Mouse (Mus musculus) liver, embryonic 16.5 days (tissue): ENCODE data around the gene Bbs7. TPM values are rescaled to one million over a fixed set of nuclear protein-coding genes. Genes with fewer than 3 reads are reported as not detected.
A peak's percentile ranks its signal among the peaks of the same experiment; 100 is the strongest.
"Not testable (repeated sequence)": the region's sequence is repeated elsewhere in the genome, so short reads cannot be mapped to it uniquely, and the experiment has no call there.

Experiments
- ATAC-seq: fragments of 200-750 bp; cut with Nextera tagmentation; 2 replicates; pipeline ENCODE4 v1.8.0; 2017; ENCODE audit warnings: low read depth, mild to moderate bottlenecking, moderate number of reproducible peaks, moderate library complexity
- H3K27ac ChIP-seq: fragments of 300-500 bp; sonication (generic); 2 replicates; pipeline ENCODE4 v1.5.1; 2014; ENCODE audit warnings: mild to moderate bottlenecking, low read length
- H3K27me3 ChIP-seq: fragments of 300-500 bp; sonication (generic); 2 replicates; pipeline ENCODE4 v1.6.1; 2014; ENCODE audit warnings: low read depth, low read length, mixed read lengths; ENCODE audit not compliant: control insufficient read depth, insufficient read depth
- H3K36me3 ChIP-seq: fragments of 300-500 bp; sonication (generic); 2 replicates; pipeline ENCODE4 v1.6.1; 2014; ENCODE audit warnings: mild to moderate bottlenecking; ENCODE audit not compliant: control insufficient read depth, insufficient read depth
- H3K4me1 ChIP-seq: fragments of 300-500 bp; sonication (generic); 2 replicates; pipeline ENCODE4 v1.6.1; 2014; ENCODE audit warnings: low read depth, low read length, mixed read lengths; ENCODE audit not compliant: control insufficient read depth
- H3K4me2 ChIP-seq: fragments of 300-500 bp; sonication (generic); 2 replicates; pipeline ENCODE4 v1.6.1; 2014; ENCODE audit warnings: low read depth, low read length, mixed read lengths
- H3K4me3 ChIP-seq: fragments of 300-500 bp; sonication (generic); 2 replicates; pipeline ENCODE4 v1.5.1; 2014; ENCODE audit warnings: low read depth, mild to moderate bottlenecking, low read length
- H3K9ac ChIP-seq: fragments of 300-500 bp; sonication (generic); 2 replicates; pipeline ENCODE4 v1.6.1; 2014; ENCODE audit warnings: low read depth, low read length
- H3K9me3 ChIP-seq: fragments of 300-500 bp; sonication (generic); replicated peaks from 2 replicates; pipeline ENCODE4 v1.6.1; 2016; ENCODE audit warnings: low read length; ENCODE audit not compliant: control insufficient read depth
- WGBS: fragments of 180-500 bp; shearing (Covaris S2); extraction: QIAGEN DNeasy Blood & Tissue Kit; methylation state at CpG from one replicate; pipeline ENCODE4 v1.1.7; 2014; ENCODE audit not compliant: insufficient replicate concordance; 5-methylcytosine and 5-hydroxymethylcytosine counted together
- polyA plus RNA-seq: library from polyadenylated mRNA; unstranded; fragments of >200 nt; fragmentation: Nextera tagmentation; extraction: Ambion mirVana; gene quantifications from 2 replicates; pipeline ENCODE4 v1.2.1, GENCODE M21; 2015

The Bbs7 gene
- polyA plus RNA-seq: 8.8 and 9.8 TPM in 2 replicates

DNA sequence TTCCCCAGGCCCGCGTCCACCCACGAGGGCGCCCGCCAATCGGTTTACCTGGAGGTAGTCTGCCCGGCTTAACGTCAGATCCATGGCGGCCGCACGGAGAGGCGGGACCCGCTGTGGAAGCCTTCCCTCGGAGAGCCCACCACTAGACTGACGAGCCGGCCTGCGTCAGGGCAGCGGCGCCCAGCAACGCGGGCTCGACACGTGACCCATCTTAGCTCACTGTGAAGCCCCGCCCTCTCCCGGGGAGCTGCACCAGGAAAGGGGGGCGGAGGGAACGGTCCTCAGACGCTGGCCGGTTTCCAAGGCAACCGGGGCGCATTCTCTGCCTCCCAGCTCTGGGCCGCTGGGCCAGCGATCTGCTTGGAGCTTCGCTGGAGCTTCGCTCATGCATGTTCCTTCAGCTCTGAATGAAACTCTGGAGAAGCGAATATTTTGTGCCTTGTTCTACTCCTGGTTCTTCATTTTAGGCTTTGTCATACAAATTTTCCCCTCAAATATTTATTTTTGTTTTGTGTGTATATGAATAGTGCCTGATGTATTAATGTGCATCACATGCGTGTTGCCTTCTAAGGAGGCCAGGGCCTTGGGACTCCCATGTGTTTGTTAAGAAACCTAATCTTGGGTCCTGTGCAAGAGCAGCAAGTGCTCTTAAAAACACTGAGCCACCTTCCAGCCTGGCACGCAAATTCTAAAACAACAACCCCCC is at the start of gene Bbs7:
Bbs7 (minus strand) TSS at position 276 of the 706 bp plus-strand sequence.
- H3K9me3 ChIP-seq: no peaks in the 10 kb centered on the region
- peak within 1 kb of the TSS; percentile 37; the same call in 1 of the 2 replicates for H3K27ac ChIP-seq
- WGBS: 4% methylated on average over 37 of the region's 38 CpGs
- H3K4me2 ChIP-seq: peak within 1 kb of the TSS; percentile 94
- H3K4me1 ChIP-seq: peaks cover 13% of the 10 kb centered on the region
- no peaks in the 10 kb centered on the region for H3K27me3 ChIP-seq
- peak; percentile 97 for ATAC-seq
- peak within 1 kb of the TSS; percentile 80 for H3K4me3 ChIP-seq
- no peaks in the 10 kb centered on the region for H3K36me3 ChIP-seq
- peak within 1 kb of the TSS; percentile 78 for H3K9ac ChIP-seq

DNA sequence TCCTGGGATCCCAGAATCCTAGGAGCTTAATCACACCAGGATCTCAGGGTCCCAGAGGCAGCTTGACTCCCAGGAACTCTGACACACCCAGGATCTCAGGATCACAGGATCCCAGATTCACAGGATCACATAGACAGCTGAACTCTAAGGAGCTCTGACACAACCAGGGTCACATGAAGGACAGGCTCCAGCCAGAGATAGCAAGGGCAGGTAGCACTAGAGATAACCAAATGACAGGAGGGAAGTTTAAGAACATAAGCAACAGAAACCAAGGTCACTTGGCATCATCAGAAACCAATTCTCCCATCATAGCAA is 31.9 kb upstream of the Bbs7 start:
- H3K4me1 ChIP-seq, H3K27me3 ChIP-seq, H3K9ac ChIP-seq, H3K4me3 ChIP-seq, H3K36me3 ChIP-seq, H3K27ac ChIP-seq, H3K9me3 ChIP-seq, ATAC-seq, H3K4me2 ChIP-seq: not testable (repeated sequence)

- H3K27me3 ChIP-seq: no peaks in the 10 kb centered on the region
- 56% methylated on average over 3 of the region's 3 CpGs for WGBS
- H3K4me2 ChIP-seq: no peak overlapping the region
- H3K4me1 ChIP-seq: no peaks in the 10 kb centered on the region
- H3K27ac ChIP-seq: no peak overlapping the region
- no peaks in the 10 kb centered on the region for H3K9me3 ChIP-seq
- peak; percentile 54; the same call in 1 of the 2 replicates for ATAC-seq
- H3K4me3 ChIP-seq: no peak overlapping the region
- no peaks in the 10 kb centered on the region for H3K36me3 ChIP-seq
- no peak overlapping the region for H3K9ac ChIP-seq
Measured at GRCm38 (mm10) chr3:36644554-36645244, 31.4 kb upstream of the Bbs7 start.

DNA sequence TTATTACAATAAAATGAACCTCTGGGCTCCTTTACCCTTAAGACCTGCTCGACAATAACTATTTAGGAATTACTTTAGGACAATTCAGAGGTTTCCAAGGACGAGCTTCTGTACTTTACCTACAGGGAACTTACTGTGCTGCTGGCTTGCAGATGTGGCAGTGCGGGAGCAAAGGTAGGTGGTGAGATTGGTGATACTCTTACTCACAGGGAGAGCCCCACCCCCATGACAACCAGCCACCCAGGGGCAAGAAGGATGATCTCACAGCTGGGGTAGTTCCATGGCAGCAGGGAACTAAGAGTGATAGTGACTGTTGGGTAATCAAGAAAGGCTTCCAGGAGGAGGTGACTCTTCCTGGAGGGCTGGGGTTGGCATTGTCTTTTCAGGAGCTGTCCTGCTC is 30.1 kb upstream of the Bbs7 start:
- Histone ChIP-seq H3K4me3 (no peak overlapping the region), H3K9ac (no peak overlapping the region), H3K4me2 (no peak overlapping the region), H3K27me3 (no peaks in the 10 kb centered on the region), H3K4me1 (no peaks in the 10 kb centered on the region), H3K27ac (no peak overlapping the region), H3K9me3 (no peaks in the 10 kb centered on the region), H3K36me3 (no peaks in the 10 kb centered on the region)
- no peak for ATAC-seq
- 65% methylated on average over 3 of the region's 3 CpGs for WGBS

DNA sequence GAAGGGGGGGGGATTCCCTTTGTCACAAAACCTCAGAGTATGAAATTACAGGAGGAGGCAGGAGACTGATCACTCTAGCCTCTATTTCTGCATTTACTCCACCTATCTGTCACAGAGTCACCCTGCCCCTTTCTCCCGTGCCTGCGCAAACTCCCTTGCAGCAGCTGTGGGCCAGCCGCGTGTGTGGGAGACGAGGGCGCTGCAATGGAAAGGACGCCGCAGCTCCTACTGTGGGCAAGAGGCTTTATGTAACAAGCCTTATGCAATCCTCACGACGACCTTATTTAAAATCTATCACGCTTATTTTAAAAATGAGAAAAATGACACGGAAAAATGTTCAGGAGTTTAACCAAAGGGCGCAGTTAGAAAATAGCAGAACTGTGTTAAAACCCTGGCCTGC is 29.5 kb upstream of the Bbs7 start:
- Histone ChIP-seq H3K27ac (no peak overlapping the region), H3K36me3 (no peaks in the 10 kb centered on the region), H3K27me3 (no peaks in the 10 kb centered on the region), H3K9me3 (no peaks in the 10 kb centered on the region), H3K4me1 (no peaks in the 10 kb centered on the region), H3K4me3 (no peak overlapping the region), H3K4me2 (no peak overlapping the region), H3K9ac (no peak overlapping the region)
- WGBS: 55% methylated on average over 13 of the region's 13 CpGs
- no peak for ATAC-seq

- H3K9ac ChIP-seq: no peak overlapping the region
- no peaks in the 10 kb centered on the region for H3K9me3 ChIP-seq
- no peak overlapping the region for H3K4me2 ChIP-seq
- no peaks in the 10 kb centered on the region for H3K4me1 ChIP-seq
- no peak overlapping the region for H3K4me3 ChIP-seq
- 57% methylated on average over 2 of the region's 2 CpGs for WGBS
- ATAC-seq: no peak
- H3K36me3 ChIP-seq: no peaks in the 10 kb centered on the region
- H3K27ac ChIP-seq: no peak overlapping the region
- H3K27me3 ChIP-seq: no peaks in the 10 kb centered on the region
Measured at GRCm38 (mm10) chr3:36640787-36641186, 27.5 kb upstream of the Bbs7 start.

- no peaks in the 10 kb centered on the region for H3K27me3 ChIP-seq
- no peak for ATAC-seq
Measured at GRCm38 (mm10) chr3:36635449-36635848, 22.2 kb upstream of the Bbs7 start.

DNA sequence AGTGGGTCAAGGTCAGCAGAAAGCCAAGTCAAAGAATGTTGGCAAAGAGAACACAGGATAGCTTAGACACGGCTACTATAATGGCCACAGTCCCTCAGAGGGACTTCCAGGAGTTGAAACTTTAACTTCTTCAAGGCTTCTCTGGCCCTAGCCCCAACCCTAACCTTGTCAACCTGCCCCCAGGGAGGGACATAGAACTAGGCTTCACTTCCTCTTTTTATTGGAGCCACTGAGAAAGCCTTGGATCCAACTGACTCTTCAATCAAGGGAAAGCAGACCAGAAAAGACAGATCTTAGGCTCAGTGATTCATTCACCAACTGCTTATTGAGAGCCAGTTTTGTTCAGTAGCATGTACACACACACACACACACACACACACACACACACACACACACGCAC is 13.5 kb upstream of the Bbs7 start:
- no peak overlapping the region for H3K4me3 ChIP-seq
- H3K27me3 ChIP-seq: no peaks in the 10 kb centered on the region
- ATAC-seq: no peak
- H3K27ac ChIP-seq: no peak overlapping the region
- 53% methylated on average over 2 of the region's 2 CpGs for WGBS
- no peaks in the 10 kb centered on the region for H3K9me3 ChIP-seq
- H3K4me1 ChIP-seq: no peaks in the 10 kb centered on the region
- H3K36me3 ChIP-seq: no peaks in the 10 kb centered on the region
- H3K4me2 ChIP-seq: no peak overlapping the region
- no peak overlapping the region for H3K9ac ChIP-seq

More at GRCm38 (mm10) chr3:36635449-36635848, 22.2 kb upstream of the Bbs7 start:
- H3K4me3 ChIP-seq: no peak overlapping the region
- H3K4me1 ChIP-seq: no peaks in the 10 kb centered on the region
- no peaks in the 10 kb centered on the region for H3K9me3 ChIP-seq
- no peak overlapping the region for H3K9ac ChIP-seq
- no peak overlapping the region for H3K4me2 ChIP-seq
- H3K27ac ChIP-seq: no peak overlapping the region
- H3K36me3 ChIP-seq: no peaks in the 10 kb centered on the region
- WGBS: 18% methylated on average over 4 of the region's 4 CpGs

- H3K9ac ChIP-seq: no peak overlapping the region
- H3K27me3 ChIP-seq: no peaks in the 10 kb centered on the region
- no peaks in the 10 kb centered on the region for H3K9me3 ChIP-seq
- H3K36me3 ChIP-seq: no peaks in the 10 kb centered on the region
- no peak overlapping the region; the same call in 1 of the 2 replicates for H3K27ac ChIP-seq
- no peak overlapping the region for H3K4me2 ChIP-seq
- 60% methylated on average over 7 of the region's 7 CpGs for WGBS
- peaks cover 5% of the 10 kb centered on the region for H3K4me1 ChIP-seq
- H3K4me3 ChIP-seq: no peak overlapping the region
- ATAC-seq: no peak
Measured at GRCm38 (mm10) chr3:36618181-36618580, 4.9 kb upstream of the Bbs7 start.
